Mouse (Mus musculus) c-Kit-positive CD71-positive TER-119-positive erythroid progenitor cells, embryonic 14.5 days (primary cell): ENCODE data around the gene Kif26a.

Experiments
- DNase-seq: peaks from one replicate; pipeline ENCODE4 v3.0.0-alpha.2; 2013; ENCODE audit warnings: low spot score

Kif26a gene

GRCm38 (mm10) chr12:112164840-112165219 lies 18.8 kb downstream of the Kif26a start:
- DNase-seq, result no peak

GRCm38 (mm10) chr12:112169240-112169639 lies 23.2 kb downstream of the Kif26a start:
- DNase-seq, result no peak

DNA sequence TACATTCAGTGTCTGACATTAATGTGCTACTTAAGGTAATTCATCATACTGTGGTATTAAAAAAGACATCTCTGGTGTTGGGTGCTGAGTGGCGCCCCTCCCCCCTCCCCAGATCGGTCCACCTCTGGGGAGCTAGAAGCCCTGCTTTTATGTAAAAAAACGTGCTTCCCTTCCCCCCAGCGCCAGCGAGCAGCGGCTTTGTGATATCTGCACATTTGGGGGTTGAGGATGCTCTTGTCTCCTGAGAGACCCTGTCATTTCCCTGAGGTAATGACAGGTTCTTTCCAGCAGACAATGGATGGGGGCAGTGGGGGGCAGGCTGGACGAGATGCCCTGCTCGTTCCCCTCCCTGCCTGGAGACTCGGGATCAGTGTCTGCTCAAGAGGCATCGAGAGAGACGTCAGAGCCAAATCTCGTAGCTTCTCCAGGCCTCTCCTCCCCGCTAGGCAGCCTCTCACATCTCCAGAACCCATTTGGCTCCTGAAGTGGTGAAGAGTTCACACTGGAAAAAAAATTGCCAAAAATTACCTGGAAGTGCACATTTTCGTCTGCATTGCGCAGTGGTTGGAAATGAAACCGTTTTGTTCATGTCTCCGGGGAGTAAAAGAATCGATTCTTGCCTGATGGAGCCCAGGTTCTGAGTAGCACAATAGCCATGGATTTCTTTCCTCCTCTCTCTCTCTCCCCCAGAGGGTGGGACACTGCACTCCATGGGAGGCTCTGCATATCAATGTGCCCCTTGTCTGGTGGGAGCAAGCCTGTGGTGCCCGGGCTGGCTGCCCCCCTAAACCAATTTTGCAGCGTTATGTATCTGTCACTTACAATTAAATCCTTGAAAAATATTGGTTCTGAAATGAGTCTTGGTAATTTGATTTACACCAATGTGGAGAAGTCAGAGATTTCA lies 24.9 kb downstream of the Kif26a start:
- no peak for DNase-seq

DNA sequence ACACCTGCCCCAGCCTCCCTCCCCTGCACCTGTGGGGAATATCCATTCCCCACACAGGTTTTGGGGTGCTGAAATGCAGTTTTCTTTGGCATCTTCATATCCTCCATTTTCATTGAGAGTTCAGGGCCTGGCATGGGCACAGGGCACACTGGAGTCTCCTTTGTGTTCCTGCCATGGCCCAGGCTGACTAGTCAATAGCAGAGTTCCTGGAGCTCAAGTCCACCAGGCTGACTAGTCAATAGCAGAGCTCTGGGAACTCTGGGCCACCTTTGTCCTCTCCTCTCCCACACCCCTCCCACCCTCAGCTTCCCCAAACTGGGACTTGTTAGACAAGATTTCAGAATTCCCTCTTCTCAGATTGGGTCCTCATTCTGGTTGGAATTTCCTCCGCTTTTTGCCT lies 25.6 kb downstream of the Kif26a start:
- no peak for DNase-seq

GRCm38 (mm10) chr12:112172214-112172613 lies 26.2 kb downstream of the Kif26a start:
- no peak for DNase-seq

DNA sequence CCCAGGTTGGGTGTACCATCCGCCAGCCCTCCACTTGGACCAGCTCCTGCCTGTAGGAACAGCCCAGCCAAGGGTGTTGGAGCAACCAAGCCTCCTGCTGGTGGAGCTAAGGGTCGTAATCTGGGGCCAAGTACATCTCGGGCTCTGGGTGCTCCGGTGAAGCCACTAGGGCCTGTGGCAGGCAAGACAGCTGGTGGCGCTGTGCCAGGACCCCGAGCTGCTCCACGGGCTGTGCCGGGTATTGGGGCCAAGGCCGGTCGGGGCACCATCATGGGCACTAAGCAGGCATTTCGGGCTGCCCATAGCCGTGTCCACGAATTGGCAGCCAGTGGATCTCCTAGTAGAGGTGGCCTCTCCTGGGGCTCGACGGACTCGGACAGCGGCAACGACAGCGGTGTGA lies 31.7 kb downstream of the Kif26a start:
- no peak for DNase-seq

DNA sequence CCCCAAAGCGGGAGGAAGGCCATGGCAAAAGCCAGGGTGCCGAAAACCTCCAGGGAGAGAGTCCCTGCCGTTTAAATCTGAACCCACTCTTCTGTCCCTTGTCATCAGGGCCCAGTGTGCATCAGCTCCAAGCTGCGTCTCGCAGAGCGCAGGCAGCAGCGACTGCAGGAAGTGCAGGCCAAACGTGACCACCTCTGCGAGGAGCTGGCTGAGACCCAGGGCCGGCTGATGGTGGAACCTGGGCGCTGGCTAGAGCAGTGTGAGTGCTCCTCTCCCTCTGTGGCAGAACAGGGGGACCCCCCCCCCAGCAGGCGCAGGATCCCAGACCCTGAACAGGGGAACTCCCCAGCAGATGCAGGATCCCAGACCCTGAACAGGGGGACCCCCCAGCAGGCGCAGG lies 33.7 kb downstream of the Kif26a start:
- DNase-seq, result no peak

- no peak for DNase-seq
Observed at GRCm38 (mm10) chr12:112181921-112182608, 36.1 kb downstream of the Kif26a start.

DNA sequence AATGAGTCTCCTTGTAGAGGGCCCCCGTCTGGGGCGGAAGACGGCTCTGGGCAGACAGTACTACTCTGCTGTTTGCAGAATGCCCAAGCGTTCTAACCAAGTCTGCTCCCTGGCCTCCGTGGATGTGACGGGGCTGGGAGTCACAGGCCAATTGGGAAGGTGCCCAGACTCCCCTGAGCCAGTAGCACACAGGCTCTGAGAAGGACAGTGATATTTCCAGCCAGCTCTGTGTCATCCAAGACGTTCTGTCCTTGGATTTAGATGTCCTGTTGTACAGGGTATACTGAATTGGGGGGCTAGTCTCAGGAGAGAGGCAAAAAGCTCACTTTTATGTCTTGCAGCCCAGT lies 36.6 kb downstream of the Kif26a start:
- DNase-seq, result no peak

DNA sequence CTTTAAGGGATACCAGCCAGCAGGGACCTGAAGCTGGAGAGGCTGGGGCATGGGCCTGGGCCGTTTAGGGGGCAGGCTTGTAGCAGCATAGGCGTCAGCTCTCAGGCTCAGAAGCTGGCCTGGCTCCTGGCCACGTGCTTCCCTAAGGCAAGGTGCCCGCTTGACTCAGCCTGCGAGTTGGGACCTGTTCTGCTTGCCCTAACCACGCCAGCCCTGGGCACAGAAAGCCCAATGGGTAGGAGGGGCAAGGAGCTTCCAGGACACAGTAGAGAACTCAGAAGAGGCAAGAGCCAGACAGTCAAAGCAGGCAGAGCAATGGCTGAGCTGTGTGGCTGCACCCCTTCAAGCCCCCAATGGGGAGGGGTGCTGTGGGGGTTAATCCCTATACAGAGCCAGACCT lies 37.7 kb downstream of the Kif26a start:
- DNase-seq, result no peak

DNA sequence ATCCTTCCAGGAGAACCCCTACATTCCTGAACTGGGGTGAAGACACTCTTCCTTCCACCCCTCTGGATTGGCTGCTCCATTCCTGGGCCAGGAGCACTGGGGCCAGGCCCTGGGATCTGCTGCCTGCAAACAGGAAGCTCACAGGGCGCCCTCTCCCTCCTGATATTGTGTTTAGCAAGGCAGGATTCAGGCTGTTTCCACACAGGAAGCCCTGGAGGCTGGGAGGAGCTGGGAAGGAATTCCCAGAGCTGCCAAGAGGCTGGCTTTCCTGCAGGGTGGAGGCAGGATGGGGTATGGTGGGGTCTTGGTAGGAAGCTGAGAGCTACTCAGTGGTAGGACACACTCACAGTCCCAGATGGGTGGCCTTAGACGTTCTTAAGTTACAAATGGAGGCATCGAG lies 38.4 kb downstream of the Kif26a start:
- no peak for DNase-seq

GRCm38 (mm10) chr12:112186899-112187298 lies 40.9 kb downstream of the Kif26a start:
- no peak for DNase-seq

GRCm38 (mm10) chr12:112191753-112192152 lies 45.7 kb downstream of the Kif26a start:
- no peak for DNase-seq

GRCm38 (mm10) chr12:112195019-112195418 lies 49.0 kb downstream of the Kif26a start:
- no peak for DNase-seq

DNA sequence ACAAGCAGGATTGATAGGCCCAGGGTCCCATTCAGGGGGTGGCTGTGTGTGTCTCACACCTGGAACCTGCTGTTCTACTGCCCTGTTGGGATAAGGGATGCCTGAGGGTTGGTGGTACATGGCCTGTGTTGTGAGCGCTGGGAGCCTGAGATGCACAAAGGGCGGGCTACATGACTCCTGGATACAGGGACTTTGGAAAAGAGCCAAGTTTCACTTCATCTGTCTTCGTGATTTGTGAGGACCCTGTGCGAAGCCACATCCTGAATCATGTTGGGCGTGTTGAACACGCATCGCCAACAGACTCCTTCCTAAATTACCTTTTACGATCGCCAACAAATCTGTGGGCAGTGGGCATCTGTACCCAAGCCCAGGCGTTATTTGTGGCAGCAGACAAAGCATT lies 50.6 kb downstream of the Kif26a start:
- no peak for DNase-seq

GRCm38 (mm10) chr12:112199363-112199762 lies 53.4 kb downstream of the Kif26a start:
- no peak for DNase-seq

- DNase-seq, result no peak
Observed at GRCm38 (mm10) chr12:112200045-112200444, 54.0 kb downstream of the Kif26a start.

- DNase-seq, result no peak
Observed at GRCm38 (mm10) chr12:112207163-112207562, 61.2 kb downstream of the Kif26a start.

DNA sequence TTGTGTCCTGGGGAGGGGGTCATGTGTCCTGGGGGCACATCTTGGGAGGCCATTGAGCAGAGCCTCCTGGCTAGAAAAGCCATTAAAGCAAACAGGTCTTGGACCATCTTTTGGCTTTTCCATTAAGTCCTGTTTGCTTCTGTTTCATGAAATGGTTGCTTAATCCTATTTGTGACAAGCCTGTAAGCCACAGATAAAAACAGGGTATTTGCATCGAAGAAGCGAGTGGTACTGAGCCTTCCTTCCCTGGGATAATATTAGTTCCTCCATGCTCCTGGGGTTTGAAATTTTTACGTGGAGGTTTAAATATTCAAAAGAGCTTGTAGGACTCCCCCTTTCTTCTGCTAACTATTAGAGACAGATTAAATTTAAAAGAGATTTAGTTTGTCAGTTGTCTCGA lies 61.7 kb downstream of the Kif26a start:
- no peak for DNase-seq

- DNase-seq, result no peak
Observed at GRCm38 (mm10) chr12:112210622-112211021, 64.6 kb downstream of the Kif26a start.

- DNase-seq, result no peak
Observed at GRCm38 (mm10) chr12:112214441-112214857, 68.4 kb downstream of the Kif26a start.

- DNase-seq, result no peak
Observed at GRCm38 (mm10) chr12:112215545-112215944, 69.5 kb downstream of the Kif26a start.

GRCm38 (mm10) chr12:112217021-112217420 lies 71.0 kb downstream of the Kif26a start:
- DNase-seq, result no peak

- DNase-seq, result no peak
Observed at GRCm38 (mm10) chr12:112217681-112218080, 71.7 kb downstream of the Kif26a start.
